12 mouse cellular contexts compared by ENCODE assay signal in genomic region chr4:81937384-81937783, GRCm38 (mm10).
A peak's percentile ranks its signal among the peaks of the same experiment; 100 is the strongest.
DNase-seq lines count a peak whose midpoint lies in the region; ATAC-seq and TF ChIP-seq lines count a peak whose summit lies in the region.
"Had no signal": no experiment of that assay in that cellular context is flagged by ENCODE, and none has a peak within 500 bp of the region (broad histone marks: within the 10 kb centered on the region; RNA-seq: fewer than 3 reads in every experiment).

No protein-coding gene starts in this region.

- no peak overlapping the region for H3K27ac ChIP-seq in cerebellum, adult 2 months (ENCODE audit: insufficient read depth, low read length)
- H3K27ac ChIP-seq in forebrain, embryonic 16.5 days (ENCODE audit: low read length) = peak overlapping the region; percentile 80
- H3K27ac ChIP-seq in liver, embryonic 11.5 days (ENCODE audit: low read depth, low read length) = no peak overlapping the region
- H3K27ac ChIP-seq: heart, embryonic 10.5 days; kidney, postnatal 0 days; limb, embryonic 12.5 days; midbrain, embryonic 10.5 days had no signal

- no peaks in the 10 kb centered on the region for H3K36me3 ChIP-seq in forebrain, embryonic 16.5 days (ENCODE audit: control insufficient read depth, insufficient read depth)
- H3K36me3 ChIP-seq in liver, embryonic 11.5 days (ENCODE audit: control insufficient read depth, insufficient read depth, low read length) = no peaks in the 10 kb centered on the region
- H3K36me3 ChIP-seq: heart, embryonic 10.5 days; limb, embryonic 12.5 days; midbrain, embryonic 10.5 days had no signal

- peaks cover 5% of the 10 kb centered on the region; the same call in 1 of the 2 replicates for H3K4me1 ChIP-seq in cerebellum, adult 2 months (ENCODE audit: control insufficient read depth, insufficient read depth, low read length)
- 0 out of 2 replicates have a peak, but pooled peaks cover 3% of the 10 kb centered on the region for H3K4me1 ChIP-seq in forebrain, embryonic 16.5 days (replicated peaks; ENCODE audit: control insufficient read depth, insufficient read depth, low read length)
- H3K4me1 ChIP-seq in liver, embryonic 11.5 days (replicated peaks; ENCODE audit: control insufficient read depth, insufficient read depth, low read length) = no peaks in the 10 kb centered on the region
- H3K4me1 ChIP-seq: heart, embryonic 10.5 days; limb, embryonic 12.5 days; midbrain, embryonic 10.5 days had no signal

- DNase-seq in left cerebral cortex, postnatal 4 days = peak; percentile 94
- no peak for DNase-seq in left cerebral cortex, adult 18-20 months (ENCODE audit: low spot score in 2 of 2)
- peak; percentile 95 to 99 for DNase-seq in cerebellum, adult 2 months
- DNase-seq in layer of hippocampus, postnatal 14 days (ENCODE audit: low spot score in 2 of 2) = peak; percentile 66 to 79
- no peak for DNase-seq in liver, embryonic 11.5 days (ENCODE audit: low spot score)
- DNase-seq in heart, postnatal 36 days = no peak
- DNase-seq: lung, embryonic 14.5 days had no signal

- TF ChIP-seq CTCF in cerebellum, adult 2 months (IDR thresholded peaks at IDR 0.05; ENCODE audit: borderline replicate concordance, insufficient read depth, low read depth, low read length) = no peak; the same call in 1 of the 2 replicates

- H3K27me3 ChIP-seq in cerebellum, adult 2 months (ENCODE audit: control insufficient read depth, insufficient read depth, low read length) = no peaks in the 10 kb centered on the region
- no peaks in the 10 kb centered on the region for H3K27me3 ChIP-seq in forebrain, embryonic 16.5 days (replicated peaks; ENCODE audit: control insufficient read depth, insufficient read depth, low read length)
- H3K27me3 ChIP-seq in liver, embryonic 11.5 days (replicated peaks; ENCODE audit: control insufficient read depth, insufficient read depth, low read length) = no peaks in the 10 kb centered on the region
- H3K27me3 ChIP-seq: limb, embryonic 12.5 days had no signal

- no peaks in the 10 kb centered on the region for H3K9me3 ChIP-seq in forebrain, embryonic 16.5 days (ENCODE audit: control insufficient read depth, low read length)
- no peaks in the 10 kb centered on the region for H3K9me3 ChIP-seq in liver, embryonic 11.5 days (ENCODE audit: control insufficient read depth, low read length)
- H3K9me3 ChIP-seq: heart, embryonic 10.5 days; limb, embryonic 12.5 days; midbrain, embryonic 10.5 days had no signal

- WGBS in cerebellum, adult 2 months = 7% methylated on average over 5 of the region's 5 CpGs
- WGBS in forebrain, embryonic 16.5 days = 52% methylated on average over 5 of the region's 5 CpGs
- WGBS in liver, embryonic 11.5 days = 85% methylated on average over 5 of the region's 5 CpGs

- ATAC-seq in forebrain, embryonic 16.5 days = peak; percentile 79
- ATAC-seq in liver, embryonic 11.5 days (replicated peaks; ENCODE audit: low FRiP score) = no peak

- no peak overlapping the region for H3K4me2 ChIP-seq in forebrain, embryonic 16.5 days (ENCODE audit: low read length)
- no peak overlapping the region for H3K4me2 ChIP-seq in liver, embryonic 11.5 days
- H3K4me2 ChIP-seq: limb, embryonic 12.5 days; lung, embryonic 14.5 days had no signal

- intact Hi-C loops in left cerebral cortex, postnatal 4 days (cut with DNase I) = no loop called here
- intact Hi-C loops in heart, postnatal 36 days (cut with DNase I) = no loop called here

- no peak overlapping the region for H3K4me3 ChIP-seq in cerebellum, adult 2 months (replicated peaks; ENCODE audit: insufficient read depth, low read depth, low read length)
- no peak overlapping the region for H3K4me3 ChIP-seq in forebrain, embryonic 16.5 days (replicated peaks; ENCODE audit: low read length)
- H3K4me3 ChIP-seq in liver, embryonic 11.5 days (ENCODE audit: low read depth, low read length) = no peak overlapping the region
- H3K4me3 ChIP-seq: heart, embryonic 10.5 days; limb, embryonic 12.5 days; midbrain, embryonic 10.5 days had no signal

- no peak overlapping the region for H3K9ac ChIP-seq in forebrain, embryonic 16.5 days (replicated peaks; ENCODE audit: low read depth, low read length)
- no peak overlapping the region for H3K9ac ChIP-seq in liver, embryonic 11.5 days (ENCODE audit: low read depth, low read length)
- H3K9ac ChIP-seq: limb, embryonic 12.5 days; lung, embryonic 14.5 days had no signal

- peak; percentile 21; the same call in 1 of the 2 replicates for TF ChIP-seq POLR2A in cerebellum, adult 2 months (IDR thresholded peaks at IDR 0.05; ENCODE audit: borderline replicate concordance, insufficient read depth, low read length)

Comparison
In these comparisons a context has a peak if more than half of its experiments do, and no peak if none do; other contexts are left out.
1. DNase-seq: peak in left cerebral cortex, postnatal 4 days (single experiment), cerebellum, adult 2 months (2 of 2) and layer of hippocampus, postnatal 14 days (2 of 2); none in left cerebral cortex, adult 18-20 months (0 of 2), liver, embryonic 11.5 days (single experiment) and heart, postnatal 36 days (0 of 2).